Mouse (Mus musculus): ENCODE results near the gene Zc3h4.

Zc3h4 gene

DNA sequence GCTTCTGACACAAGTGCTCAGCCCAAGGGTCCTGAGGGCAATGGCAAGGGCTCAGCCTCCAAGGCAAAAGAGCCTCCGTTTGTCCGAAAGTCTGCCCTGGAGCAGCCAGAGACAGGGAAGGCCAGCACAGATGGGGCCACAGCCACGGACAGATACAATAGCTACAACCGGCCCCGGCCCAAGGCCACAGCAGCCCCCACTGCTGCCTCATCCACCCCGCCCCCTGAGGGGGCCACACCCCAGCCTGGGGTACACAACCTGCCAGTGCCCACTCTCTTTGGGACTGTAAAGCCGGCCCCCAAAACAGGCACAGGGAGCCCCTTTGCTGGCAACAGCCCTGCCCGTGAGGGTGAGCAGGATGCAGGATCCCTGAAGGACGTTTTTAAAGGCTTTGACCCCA is 34.4 kb downstream of the Zc3h4 start:
- DNase-seq, result no peak

DNA sequence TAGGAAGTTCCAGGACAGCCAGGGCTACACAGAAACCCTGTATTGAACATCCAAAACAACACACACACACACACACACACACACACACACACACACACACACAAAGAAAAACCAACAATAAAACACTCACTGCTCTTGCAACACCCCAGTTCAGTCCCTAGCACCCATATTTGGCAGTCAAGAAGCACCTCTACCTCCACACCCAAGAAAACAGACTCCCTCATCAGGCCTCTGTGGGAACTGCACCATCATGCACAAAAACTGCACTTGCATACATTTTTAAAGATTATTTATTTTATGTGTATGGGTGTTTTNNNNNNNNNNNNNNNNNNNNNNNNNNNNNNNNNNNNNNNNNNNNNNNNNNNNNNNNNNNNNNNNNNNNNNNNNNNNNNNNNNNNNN is 40.5 kb downstream of the Zc3h4 start:
- DNase-seq, result no peak

DNA sequence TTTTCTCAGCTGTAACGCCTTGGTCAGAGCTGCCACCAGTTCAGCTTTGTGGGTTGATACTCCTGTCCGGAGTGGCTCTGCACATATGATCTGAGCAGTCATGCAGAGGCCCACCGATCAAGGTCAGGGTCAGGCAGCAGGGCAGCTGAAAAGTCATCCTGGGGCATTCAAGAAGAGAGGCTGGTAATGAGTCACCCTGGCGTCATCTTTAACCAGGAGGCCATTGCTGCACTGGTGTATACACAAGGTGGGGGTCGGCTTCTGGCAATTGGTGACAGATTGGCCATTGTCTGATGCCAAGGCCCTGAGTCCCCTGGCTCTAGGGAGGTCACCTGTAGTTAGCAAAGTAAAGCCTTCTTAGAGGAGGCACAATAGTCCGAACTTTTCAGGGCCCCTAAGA is 50.9 kb downstream of the Zc3h4 start:
- DNase-seq, result no peak

DNA sequence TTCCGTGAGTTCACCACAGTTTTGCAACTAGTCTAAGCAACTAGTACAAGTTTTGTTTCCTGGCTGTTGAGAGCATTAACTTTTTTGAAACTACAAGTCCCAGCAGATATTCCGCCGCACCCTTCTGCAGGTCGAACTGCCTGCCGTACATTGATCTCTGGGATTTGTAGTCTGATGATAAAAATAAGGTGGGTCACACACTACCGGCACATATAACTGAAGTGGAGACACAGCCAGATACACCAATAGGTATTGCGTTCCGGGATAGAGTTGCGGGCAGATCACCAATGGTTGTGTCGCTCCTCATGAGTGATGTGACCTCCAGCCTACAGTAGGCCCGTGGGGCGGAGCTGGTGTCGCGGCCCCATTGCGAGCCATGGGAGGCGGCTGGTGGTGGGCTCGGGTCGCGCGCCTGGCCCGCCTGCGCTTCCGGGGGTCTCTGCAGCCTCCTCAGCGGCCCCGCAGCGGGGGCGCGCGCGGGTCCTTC is 51.9 kb downstream of the Zc3h4 start, which contains the start of gene Tmem160:
TSS of gene Tmem160 (plus strand) at position 193 of the 487 bp plus-strand sequence.
- peak; percentile 92 to 97 for DNase-seq

DNA sequence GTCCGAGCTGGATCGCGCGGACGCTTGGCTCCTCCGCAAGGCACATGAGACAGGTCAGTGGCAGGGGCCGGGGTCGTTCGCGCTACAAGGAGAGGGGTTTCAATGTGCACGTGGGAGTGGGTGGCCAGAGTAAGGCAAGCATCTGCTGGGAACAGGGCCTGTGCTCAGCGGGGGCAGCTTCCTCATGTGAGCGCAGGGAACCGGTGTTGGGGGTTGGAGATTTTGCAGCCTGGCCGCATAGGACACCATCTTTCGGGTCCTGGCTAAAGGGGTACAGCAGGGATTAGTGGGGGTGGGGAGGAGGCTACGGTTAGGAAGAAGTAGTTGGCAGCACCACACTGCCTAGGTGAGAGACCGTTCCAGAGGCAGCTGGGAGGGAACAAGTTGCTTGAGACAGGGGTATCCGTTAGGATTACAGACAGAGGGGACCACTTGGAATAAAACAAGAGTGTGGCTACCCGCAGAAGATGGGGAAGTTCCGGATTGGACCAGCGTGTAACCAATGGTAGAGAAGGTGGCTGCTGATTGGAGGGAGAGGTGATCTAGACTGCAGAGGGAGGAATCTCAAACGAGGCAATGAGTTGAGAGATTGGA is 52.5 kb downstream of the Zc3h4 start:
- DNase-seq, result peak; percentile 51 to 78

DNA sequence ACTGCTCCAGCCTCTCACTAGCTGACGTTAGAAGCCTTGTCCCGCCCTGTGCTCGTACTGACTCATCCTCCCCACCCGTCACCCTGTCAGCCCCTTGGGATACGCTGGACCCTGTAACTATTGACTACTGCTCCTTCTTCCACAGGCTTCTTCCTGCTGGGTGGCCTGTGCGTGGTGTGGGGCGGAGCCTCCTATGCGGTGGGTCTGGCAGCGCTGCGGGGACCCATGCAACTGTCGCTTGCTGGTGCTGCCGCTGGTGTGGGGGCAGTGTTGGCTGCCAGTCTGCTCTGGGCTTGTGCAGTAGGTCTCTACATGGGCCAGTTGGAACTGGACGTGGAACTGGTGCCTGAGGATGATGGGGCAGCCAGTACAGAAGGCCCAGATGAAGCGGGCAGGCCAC is 54.3 kb downstream of the Zc3h4 start:
- DNase-seq, result no peak

DNA sequence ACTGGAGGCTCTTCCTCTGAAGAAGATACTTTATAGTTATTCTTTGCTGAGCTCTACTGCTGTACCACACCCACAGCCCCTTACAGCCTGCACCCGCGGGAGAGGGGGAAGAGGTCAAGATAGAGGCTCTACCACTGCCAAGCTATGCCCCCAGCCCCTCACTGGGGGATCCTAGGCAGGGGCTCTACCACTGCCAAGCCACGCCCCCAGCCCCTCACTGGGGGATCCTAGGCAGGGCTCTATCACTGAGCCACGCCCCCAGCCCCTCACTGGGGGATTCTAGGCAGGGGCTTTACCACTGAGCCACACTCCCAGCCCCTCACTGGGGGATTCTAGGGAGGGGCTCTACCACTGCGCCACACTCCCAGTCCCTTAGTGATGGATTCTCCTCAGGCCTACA is 55.6 kb downstream of the Zc3h4 start:
- DNase-seq, result no peak

DNA sequence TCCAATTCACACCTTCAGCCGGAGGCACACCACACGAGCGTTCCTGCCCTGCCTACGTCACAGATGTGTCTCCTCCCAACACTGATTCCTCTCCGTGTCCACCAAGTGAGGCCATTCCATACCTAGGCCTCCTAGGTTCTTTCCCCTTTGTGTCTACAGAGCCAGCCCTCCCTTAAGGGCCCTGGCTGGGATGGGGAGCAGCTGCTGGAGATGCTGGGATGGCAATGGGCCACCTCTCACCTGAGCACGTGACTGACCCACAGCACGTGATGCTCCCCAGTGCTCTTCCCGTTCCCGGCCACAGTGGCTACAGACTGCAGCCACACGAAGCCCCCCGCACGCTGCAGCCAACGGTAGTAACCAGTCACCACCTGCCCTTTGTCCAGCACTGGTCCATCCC is 59.9 kb downstream of the Zc3h4 start:
- DNase-seq, result no peak

DNA sequence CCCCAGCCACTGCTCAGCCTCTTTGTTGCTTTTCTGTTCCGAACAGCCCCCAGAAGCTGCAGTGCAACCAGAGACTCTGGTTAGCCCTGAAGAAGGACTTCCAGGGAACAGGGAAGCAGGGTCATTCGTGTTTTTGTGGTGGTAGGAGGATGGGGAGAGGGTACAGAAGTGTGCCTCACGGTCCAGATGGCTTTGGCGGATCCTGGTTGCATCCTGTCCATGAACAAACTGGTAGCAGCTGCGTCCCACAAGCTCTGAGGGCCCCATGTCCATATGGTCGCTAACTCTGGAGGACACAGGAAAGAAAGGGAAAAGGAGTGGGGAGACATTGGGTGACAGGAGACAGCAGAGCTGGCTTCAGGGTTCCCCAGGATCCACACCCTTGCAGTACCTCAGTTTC is 60.4 kb downstream of the Zc3h4 start:
- DNase-seq, result no peak

DNA sequence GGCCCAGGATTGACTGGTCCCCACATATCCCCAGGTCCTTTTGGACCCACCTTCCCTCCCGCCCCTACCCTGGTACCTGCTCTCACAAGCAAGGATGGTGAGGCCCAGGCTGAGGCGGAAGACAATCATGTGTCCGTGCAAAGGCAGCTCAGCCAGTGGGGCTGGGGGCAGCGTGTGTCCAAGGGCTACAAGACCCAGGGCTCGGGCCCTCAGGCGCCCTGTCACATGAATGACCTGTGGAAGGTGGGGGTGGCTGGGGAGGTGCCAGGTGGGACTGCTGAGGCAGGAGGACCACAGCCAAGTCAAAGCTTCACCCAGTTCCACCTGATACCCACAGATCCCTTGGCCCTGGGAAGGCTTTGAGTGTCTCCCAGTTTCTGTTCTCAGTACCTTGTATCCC is 61.0 kb downstream of the Zc3h4 start:
- no peak for DNase-seq

DNA sequence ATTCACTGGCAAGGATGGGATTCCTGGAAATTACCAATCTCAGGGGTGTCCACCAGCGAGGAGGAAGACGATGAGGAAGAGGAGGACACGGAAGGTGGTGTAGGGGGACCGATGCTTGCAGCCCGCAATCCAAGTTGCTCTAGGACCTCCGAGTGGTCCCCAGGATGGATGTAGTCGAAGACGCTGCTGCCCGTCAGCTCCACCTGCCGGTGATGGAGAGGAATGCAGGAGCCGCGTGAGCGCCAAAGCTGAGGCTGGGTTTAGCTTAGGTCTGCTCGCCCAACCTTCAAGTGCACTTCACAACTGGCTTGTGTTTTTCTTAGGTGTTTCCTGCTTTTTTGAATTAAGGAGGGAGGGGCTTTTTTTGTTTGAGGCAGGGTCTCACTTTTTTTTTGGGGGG is 62.5 kb downstream of the Zc3h4 start:
- DNase-seq, result peak; percentile 78 to 86

DNA sequence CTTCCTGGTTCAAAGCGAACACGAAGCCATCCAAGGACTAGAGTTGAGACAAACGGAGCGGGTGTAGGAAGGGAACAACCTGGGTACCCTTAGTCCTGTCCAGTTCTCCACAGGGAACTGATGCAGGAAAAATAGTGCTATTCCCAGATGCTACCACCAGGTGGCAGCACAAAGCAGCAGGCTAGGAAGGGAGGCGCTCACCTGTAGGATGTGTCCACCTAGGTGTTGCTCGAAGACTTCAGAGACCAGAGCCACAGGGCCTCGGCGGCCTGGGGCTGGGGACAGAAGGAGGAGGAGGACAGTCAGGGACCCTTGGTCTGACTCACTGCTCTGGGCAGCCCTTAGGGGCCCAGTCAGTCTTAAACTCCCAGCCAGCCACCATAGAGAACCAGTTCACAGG is 64.5 kb downstream of the Zc3h4 start:
- DNase-seq, result peak; percentile 79 to 85

DNA sequence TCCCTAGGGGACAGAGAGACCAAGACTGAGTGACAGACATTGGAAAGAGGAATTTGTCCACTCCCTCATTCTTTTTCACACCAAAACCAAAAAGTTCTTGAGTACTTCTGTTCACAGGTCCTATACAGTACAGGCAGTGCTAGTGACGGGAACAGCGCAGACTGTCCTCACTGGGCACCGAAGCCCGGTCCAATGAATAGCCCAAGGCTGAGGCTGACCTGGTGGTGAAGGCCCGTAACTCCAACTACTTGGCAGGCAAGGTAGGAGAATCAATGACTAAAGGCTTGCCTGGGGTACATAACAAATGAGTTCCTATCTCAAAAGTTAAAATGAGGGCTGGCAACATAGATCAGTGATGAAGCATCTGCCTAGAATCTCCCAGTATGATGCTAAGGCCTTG is 64.9 kb downstream of the Zc3h4 start:
- no peak for DNase-seq

DNA sequence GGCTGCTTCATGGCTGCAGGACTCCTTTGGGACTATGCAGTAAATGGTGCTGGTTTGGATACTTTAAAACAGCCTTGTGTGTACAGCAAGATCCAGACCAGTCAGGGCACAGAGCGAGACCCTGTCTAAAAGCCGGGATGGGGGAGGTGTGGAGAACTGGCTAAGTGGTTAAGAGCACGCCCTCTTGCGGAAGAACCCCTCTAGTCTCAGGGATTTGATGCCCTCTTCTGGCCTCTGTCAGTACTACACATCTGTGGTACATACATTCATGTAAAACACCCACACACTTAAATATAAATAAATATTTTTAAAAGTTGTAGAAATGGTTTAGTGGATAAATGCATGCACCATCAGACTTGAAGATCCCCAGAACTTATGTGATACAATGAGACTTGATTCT is 65.9 kb downstream of the Zc3h4 start:
- DNase-seq, result peak in 1 of 2 experiments; percentile 43

DNA sequence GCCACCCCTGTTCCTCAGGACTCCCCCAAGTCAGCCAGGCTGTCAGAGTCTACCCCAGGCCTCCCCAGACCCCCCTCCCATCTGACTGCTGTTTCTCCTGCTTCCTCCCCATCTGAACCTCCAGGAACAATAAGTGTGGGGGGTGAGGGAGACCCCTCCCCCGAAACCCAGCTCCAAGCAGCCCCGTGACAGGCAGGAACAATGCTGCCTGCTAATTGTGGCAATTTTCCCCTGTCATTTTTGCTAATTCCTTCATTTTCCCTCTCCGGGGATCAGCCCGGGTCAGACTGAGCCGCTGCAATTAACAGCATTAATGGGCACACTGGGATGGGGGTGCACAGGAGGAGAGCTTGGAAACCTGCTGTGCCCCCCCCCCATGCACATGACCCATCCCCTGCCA is 67.4 kb downstream of the Zc3h4 start:
- no peak for DNase-seq

DNA sequence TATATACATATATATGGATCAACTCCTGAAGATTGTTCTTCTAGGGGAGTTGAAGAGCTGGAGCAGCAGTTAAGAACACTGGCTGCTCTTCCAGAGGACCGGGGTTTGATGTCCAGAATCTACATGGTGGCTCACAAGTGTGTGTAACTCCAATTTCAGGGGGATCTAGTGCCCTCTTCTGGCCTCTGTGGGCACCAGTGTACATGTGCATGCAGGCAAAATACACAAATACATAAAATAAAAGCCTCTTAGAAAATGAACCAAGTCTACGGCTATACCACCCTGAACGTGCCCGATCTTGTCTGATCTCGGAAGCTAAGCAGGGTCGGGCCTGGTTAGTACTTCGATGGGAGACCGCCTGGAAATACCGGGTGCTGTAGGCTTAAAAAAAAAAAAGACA is 70.8 kb downstream of the Zc3h4 start:
- peak in 1 of 2 experiments; percentile 37 for DNase-seq

DNA sequence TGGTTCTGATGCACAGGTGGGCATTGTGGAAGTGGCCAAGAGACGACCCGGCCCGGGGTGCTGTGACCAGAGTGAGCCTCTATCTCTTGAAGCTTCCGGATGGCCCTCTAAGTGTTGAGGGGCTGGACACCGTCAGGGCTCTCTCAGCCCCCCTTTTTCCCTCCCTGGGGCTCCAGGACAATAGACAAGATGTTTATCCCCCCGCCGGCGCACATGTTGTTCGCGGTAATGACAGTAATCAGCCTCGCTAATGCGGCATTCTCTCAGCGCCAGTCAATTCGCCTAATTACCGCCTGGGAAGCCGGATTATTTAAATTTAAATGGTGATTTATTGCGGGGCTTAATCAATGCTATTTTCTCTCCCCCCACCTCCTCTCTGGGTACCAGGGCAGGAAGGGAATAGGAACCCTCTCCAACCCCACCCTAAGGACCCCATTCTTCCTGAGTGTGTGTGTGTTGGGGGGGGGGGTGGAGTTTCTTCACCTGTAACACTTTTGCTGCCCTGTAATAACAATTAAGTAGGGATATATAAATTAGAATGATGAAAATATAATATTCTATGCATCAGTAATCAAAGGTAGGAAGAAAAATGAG is 71.5 kb downstream of the Zc3h4 start:
- no peak for DNase-seq

DNA sequence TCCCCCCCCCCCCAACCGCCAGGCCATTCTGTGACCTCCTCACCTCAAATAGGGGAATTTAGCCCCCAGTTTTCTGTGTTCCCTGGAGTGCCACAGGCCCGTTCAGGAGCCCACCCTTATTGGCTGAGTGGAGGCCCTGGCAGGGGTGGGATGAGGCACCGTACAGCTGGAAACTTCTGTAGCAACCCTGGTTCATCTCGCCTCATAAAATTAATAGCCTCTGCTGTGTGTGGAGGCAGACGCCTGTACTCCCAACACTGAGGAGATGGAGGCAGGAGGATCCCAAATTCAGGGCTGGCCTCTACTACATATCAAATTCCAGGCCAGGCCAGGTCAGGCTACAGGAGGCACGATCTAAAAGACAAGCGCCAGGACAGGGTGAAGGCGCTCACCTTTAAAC is 73.1 kb downstream of the Zc3h4 start:
- no peak for DNase-seq

DNA sequence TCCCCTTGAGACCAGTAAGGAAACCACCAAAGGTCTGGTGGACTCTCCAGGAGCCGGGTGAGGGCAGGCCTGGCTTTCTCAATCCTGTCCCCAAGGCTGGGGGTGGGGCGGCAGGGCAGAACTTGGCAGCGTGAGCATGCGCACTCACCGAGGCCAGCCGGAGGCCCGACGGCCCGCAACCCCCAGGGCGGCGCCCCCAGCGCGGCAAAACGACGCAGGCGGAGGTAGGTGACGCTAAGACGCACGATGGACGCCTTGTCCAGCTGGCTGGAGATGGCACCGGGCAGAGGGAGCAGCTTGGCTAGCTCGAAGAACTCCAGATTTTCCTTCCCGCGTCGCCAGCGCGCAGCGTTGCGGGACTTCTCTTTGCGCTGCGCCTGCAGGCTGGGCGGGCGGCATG is 73.7 kb downstream of the Zc3h4 start:
- peak in 1 of 2 experiments; percentile 19 for DNase-seq

DNA sequence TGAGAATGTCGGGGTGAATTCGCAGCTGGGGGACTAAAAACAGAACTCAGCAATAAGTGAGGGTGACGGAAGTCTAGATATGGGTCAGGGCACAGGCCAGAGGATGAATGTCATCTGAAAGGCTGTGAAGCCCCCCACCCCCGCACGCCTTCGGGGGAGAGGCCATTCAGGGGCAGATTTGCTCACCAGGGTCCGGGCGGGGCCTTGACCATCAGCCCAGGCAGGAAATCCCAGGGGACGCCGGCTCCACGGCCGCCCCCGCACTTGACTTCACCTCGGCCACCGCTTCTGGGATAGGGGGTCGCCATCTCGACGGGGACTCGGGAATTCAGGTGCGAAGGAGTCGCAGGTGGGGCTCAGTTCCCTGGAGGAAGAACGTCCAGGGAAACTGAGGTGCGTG is 74.6 kb downstream of the Zc3h4 start:
- no peak for DNase-seq

DNA sequence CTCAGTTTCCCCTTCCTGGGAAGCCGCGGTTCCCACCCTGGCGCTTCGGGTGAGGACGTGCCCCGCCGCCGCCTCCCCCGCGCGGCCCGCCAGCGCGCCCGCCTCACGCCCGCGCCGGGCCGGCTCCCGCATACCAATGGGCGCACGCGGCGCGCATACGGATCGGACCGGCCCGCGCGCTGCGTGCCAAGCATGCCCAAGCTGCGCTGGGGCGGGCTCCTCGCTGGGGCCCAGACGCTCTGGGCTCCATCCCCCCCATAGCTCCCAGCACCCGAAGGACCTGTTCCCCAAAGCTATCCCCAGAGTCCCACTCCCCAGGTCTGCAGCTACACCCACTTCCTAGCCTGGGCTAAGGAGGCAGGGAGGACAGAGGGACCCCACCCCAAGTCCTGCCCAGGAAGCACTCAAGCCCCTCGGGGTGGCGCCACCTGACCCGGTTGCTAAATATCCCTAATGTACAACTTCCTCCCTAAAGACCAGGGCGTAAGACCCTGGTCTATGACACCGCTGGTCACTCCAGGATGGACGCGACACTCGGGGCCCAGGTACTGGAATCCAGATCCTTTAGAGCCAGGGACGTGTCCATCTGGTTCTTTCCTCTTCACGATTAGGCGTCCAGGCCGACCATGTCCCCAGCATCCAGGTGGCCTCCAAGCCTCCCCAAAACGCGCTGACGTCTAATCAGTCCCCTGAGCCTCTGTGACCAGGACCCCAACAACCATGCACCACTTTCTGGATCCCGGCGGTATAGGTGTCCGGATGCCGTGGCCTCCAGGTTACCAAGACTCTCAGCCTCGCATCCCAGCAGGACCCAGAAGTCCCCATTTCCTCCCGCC is 75.3 kb downstream of the Zc3h4 start:
- no peak for DNase-seq

DNA sequence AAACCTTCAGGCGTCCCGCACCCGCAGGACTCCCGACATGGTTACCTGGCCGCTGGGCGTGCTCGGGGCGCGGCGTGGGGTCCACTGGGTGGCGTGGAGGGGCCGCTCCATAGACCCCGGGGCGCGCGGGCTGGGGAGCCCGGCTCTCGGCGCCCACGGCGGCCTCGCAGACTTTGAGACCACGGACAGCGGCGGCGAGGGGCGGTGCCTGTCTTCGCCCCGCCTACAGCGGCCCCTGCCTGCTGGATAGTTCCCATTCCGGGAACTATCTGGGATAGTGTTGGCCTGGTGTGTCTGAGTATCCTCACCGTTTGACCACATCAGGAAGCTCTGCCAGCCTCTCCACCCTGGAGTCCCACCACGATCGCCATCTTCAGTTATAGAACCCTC is 75.9 kb downstream of the Zc3h4 start:
- DNase-seq, result no peak

DNA sequence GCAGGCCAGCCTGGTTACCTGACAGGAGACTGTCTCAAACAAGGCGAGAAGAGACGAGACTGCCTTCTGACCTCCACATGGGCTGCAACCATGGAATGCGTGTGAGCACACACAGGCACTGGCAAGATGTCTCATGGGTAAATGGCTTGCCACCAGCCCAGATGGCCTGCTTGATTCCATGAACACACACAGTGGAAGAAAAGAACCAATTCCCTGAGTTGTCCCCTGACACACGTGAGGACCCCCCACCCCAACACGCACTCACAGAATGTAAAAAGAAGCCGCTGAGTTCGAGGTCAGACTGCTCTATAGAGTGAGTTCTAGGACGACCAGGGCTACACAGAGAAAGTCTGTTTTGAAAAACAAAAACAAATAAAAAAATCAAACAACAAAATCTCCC is 76.9 kb downstream of the Zc3h4 start, which contains the start of gene Npas1:
TSS of gene Npas1 (minus strand) at position 101 of the 400 bp plus-strand sequence.
- no peak for DNase-seq

All from kidney, postnatal 25 days (tissue).